Mouse (Mus musculus): Measurements from ENCODE around the gene Trio. TPM values are rescaled to one million over a fixed set of nuclear protein-coding genes. Genes with fewer than 3 reads are reported as not detected.

Trio gene
- polyA plus RNA-seq, 1 experiment: 12.0 TPM

Other genes starting within 250 kb of the Trio start
- 0.03 and 0.05 TPM in 2 replicates for gene Dnah5, start 177.9 kb upstream of the Trio start, polyA plus RNA-seq (2012; rRNA removed)

Data from large intestine, adult 2 months (tissue).